19 mouse cellular contexts compared by ENCODE assay signal in genomic region chr14:58321875-58322274, GRCm38 (mm10).
DNase-seq lines count a peak whose midpoint lies in the region; ATAC-seq and TF ChIP-seq lines count a peak whose summit lies in the region.
"Had no signal": no experiment of that assay in that cellular context is flagged by ENCODE, and none has a peak within 500 bp of the region (broad histone marks: within the 10 kb centered on the region; RNA-seq: fewer than 3 reads in every experiment).

No protein-coding gene starts in this region.

- intact Hi-C loops in gastrocnemius, adult 2 months (cut with DNase I), result no loop called here

- H3K79me2 ChIP-seq in macrophage (ENCODE audit: inconsistent target), result no peaks in the 10 kb centered on the region

- H3K9ac ChIP-seq in hindbrain, embryonic 11.5 days (ENCODE audit: low read depth, low read length), result no peak overlapping the region
- H3K9ac ChIP-seq: embryonic facial prominence, embryonic 15.5 days; hindbrain, embryonic 15.5 days had no signal

- H3K4me2 ChIP-seq in hindbrain, embryonic 11.5 days (replicated peaks; ENCODE audit: low read depth, low read length), result no peak overlapping the region
- H3K4me2 ChIP-seq: embryonic facial prominence, embryonic 15.5 days; hindbrain, embryonic 15.5 days had no signal

- peak overlapping the region; percentile 56 for H3K27ac ChIP-seq in gastrocnemius, adult 2 months
- H3K27ac ChIP-seq in hindbrain, embryonic 11.5 days (ENCODE audit: low read depth, low read length), result no peak overlapping the region
- H3K27ac ChIP-seq in hindbrain, embryonic 10.5 days, result no peak overlapping the region
- H3K27ac ChIP-seq in bone marrow macrophage, adult 2 months (ENCODE audit: insufficient read depth, low read depth, low read length), result peak overlapping the region; percentile 77
- H3K27ac ChIP-seq in macrophage, result peak overlapping the region; percentile 76
- H3K27ac ChIP-seq: embryonic facial prominence, embryonic 15.5 days; forebrain, embryonic 10.5 days; hindbrain, embryonic 15.5 days had no signal

- WGBS in hindbrain, embryonic 11.5 days, result 75% methylated on average over 10 of the region's 10 CpGs
- WGBS in hindbrain, embryonic 10.5 days, result 76% methylated on average over 10 of the region's 10 CpGs
- 95% methylated on average over 10 of the region's 10 CpGs for WGBS in macrophage (ENCODE audit: missing documents)

- no peaks in the 10 kb centered on the region for H3K9me3 ChIP-seq in hindbrain, embryonic 11.5 days (ENCODE audit: control insufficient read depth, low read length)
- no peaks in the 10 kb centered on the region for H3K9me3 ChIP-seq in hindbrain, embryonic 10.5 days
- H3K9me3 ChIP-seq: embryonic facial prominence, embryonic 15.5 days; forebrain, embryonic 10.5 days; heart, embryonic 10.5 days; hindbrain, embryonic 15.5 days had no signal

- TF ChIP-seq POLR2A in bone marrow macrophage, adult 2 months (IDR thresholded peaks at IDR 0.05; ENCODE audit: borderline replicate concordance, low read depth, low read length), result no peak

- H3K4me3 ChIP-seq in gastrocnemius, adult 2 months, result no peak overlapping the region
- no peak overlapping the region for H3K4me3 ChIP-seq in hindbrain, embryonic 11.5 days (ENCODE audit: low read depth, low read length)
- H3K4me3 ChIP-seq in hindbrain, embryonic 10.5 days, result no peak overlapping the region
- no peak overlapping the region for H3K4me3 ChIP-seq in bone marrow macrophage, adult 2 months (ENCODE audit: insufficient read depth, low read length)
- no peak overlapping the region for H3K4me3 ChIP-seq in macrophage (ENCODE audit: inconsistent target)
- H3K4me3 ChIP-seq: embryonic facial prominence, embryonic 15.5 days; erythroblast, embryonic 14.5 days; forebrain, embryonic 10.5 days; heart, embryonic 10.5 days; hindbrain, embryonic 15.5 days had no signal

- ATAC-seq in hindbrain, embryonic 11.5 days (ENCODE audit: low FRiP score), result no peak
- ATAC-seq: activated CD4-positive, CD25-positive, alpha-beta regulatory T cell, adult 4 months; forebrain, embryonic 14.5 days; Patski had no signal

- no peaks in the 10 kb centered on the region for H3K27me3 ChIP-seq in hindbrain, embryonic 11.5 days (ENCODE audit: control insufficient read depth, insufficient read depth, low read length)
- H3K27me3 ChIP-seq in hindbrain, embryonic 10.5 days (ENCODE audit: insufficient read depth, poor library complexity, severe bottlenecking), result no peaks in the 10 kb centered on the region
- H3K27me3 ChIP-seq: CH12.LX; embryonic facial prominence, embryonic 15.5 days; hindbrain, embryonic 15.5 days; Patski had no signal

- TF ChIP-seq CTCF in gastrocnemius, adult 2 months (IDR thresholded peaks at IDR 0.05), result no peak
- no peak for TF ChIP-seq CTCF in bone marrow macrophage, adult 2 months (IDR thresholded peaks at IDR 0.05; ENCODE audit: low read depth, low read length)

- H3K36me3 ChIP-seq in hindbrain, embryonic 11.5 days (ENCODE audit: control insufficient read depth, insufficient read depth, low read length), result no peaks in the 10 kb centered on the region
- H3K36me3 ChIP-seq in hindbrain, embryonic 10.5 days, result no peaks in the 10 kb centered on the region
- H3K36me3 ChIP-seq in macrophage (ENCODE audit: inconsistent target), result no peaks in the 10 kb centered on the region
- H3K36me3 ChIP-seq: embryonic facial prominence, embryonic 15.5 days; forebrain, embryonic 10.5 days; heart, embryonic 10.5 days; hindbrain, embryonic 15.5 days had no signal

- DNase-seq in gastrocnemius, adult 2 months, result peak; percentile 20
- no peak for DNase-seq in gastrocnemius, postnatal 10 days
- peak; percentile 7 for DNase-seq in hindbrain, embryonic 11.5 days (ENCODE audit: low spot score)
- DNase-seq in hindbrain, embryonic 10.5 days (ENCODE audit: low spot score), result no peak
- DNase-seq in thymus, postnatal 10 days (ENCODE audit: low spot score in 2 of 2), result no peak
- DNase-seq: adrenal gland, postnatal 14 days; cerebellum, adult 9-11 months; gastrocnemius, postnatal 36 days had no signal

- H3K4me1 ChIP-seq in hindbrain, embryonic 11.5 days (replicated peaks; ENCODE audit: control insufficient read depth, insufficient read depth, low read length), result no peaks in the 10 kb centered on the region
- 0 out of 2 replicates have a peak, but pooled peaks cover 2% of the 10 kb centered on the region for H3K4me1 ChIP-seq in hindbrain, embryonic 10.5 days (replicated peaks)
- H3K4me1 ChIP-seq in bone marrow macrophage, adult 2 months (ENCODE audit: control insufficient read depth, insufficient read depth, low read length), result peaks cover 23% of the 10 kb centered on the region
- H3K4me1 ChIP-seq: hindbrain, embryonic 15.5 days had no signal

Comparison
In these comparisons a context has a peak if more than half of its experiments do, and no peak if none do; other contexts are left out.
1. DNase-seq: peak in gastrocnemius, adult 2 months (single experiment) and hindbrain, embryonic 11.5 days (single experiment); none in gastrocnemius, postnatal 10 days (single experiment), hindbrain, embryonic 10.5 days (single experiment) and thymus, postnatal 10 days (0 of 2).
2. H3K27ac ChIP-seq: peak in gastrocnemius, adult 2 months (single experiment), bone marrow macrophage, adult 2 months (single experiment) and macrophage (single experiment); none in hindbrain, embryonic 11.5 days (single experiment) and hindbrain, embryonic 10.5 days (single experiment).